Comparison of ENCODE assay signal across 9 mouse cellular contexts in the genomic region with DNA sequence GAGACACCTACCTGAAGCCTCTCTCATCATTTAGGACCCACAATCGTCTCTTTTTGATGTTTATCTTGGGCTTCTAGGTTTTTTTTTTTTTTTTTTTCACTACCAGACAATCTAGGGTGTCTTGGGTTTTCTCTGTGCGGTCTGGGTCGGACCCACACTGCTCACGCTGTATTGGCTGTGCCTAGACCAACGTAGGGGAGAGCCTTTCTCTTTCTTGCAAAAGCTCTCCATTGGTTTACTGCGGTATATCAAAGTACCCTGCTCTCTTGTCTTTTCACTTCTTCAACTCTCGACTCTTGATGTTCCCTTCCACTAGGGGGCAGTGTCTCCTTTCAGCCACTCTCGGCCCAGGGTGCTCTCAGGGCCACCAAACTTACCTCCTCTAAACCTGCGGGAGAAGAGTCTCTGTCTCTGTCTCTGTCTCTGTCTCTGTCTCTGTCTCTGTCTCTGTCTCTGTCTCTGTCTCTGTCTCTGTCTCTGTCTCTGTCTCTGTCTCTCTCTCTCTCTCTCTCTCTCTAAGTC. TPM values are rescaled to one million over a fixed set of nuclear protein-coding genes. Genes with fewer than 3 reads are reported as not detected.
DNase-seq lines count a peak whose midpoint lies in the region; TF ChIP-seq lines count a peak whose summit lies in the region.
"Had no signal": no experiment of that assay in that cellular context is flagged by ENCODE, and none has a peak within 500 bp of the region (broad histone marks: within the 10 kb centered on the region; RNA-seq: fewer than 3 reads in every experiment).

No protein-coding gene starts in this region.

- H3K4me1 ChIP-seq in heart, adult 2 months (ENCODE audit: control insufficient read depth, insufficient read depth, low read length): no peaks in the 10 kb centered on the region

- intact Hi-C loops in heart, adult 2 months (cut with DNase I): loop anchor here (5.0 kb wide), 3 partner anchors 78 to 623 kb away; no protein-coding TSS in a partner anchor
- intact Hi-C loops in heart, postnatal 14 days (cut with DNase I): loop anchor here (1.0 to 10.0 kb wide), 5 partner anchors 25 to 626 kb away; no protein-coding TSS in a partner anchor

- no peak overlapping the region for H3K9ac ChIP-seq in heart, adult 2 months (ENCODE audit: low read depth, low read length)

- no peak for TF ChIP-seq POLR2A in heart, adult 2 months (IDR thresholded peaks at IDR 0.05; ENCODE audit: insufficient read depth, low read depth, low read length)

- DNase-seq in heart, adult 2 months: peak; percentile 54 to 57
- no peak for DNase-seq in heart, adult 11 months
- DNase-seq in adrenal gland, adult 2 months: peak; percentile 80
- DNase-seq in embryo, embryonic 10.5 days (ENCODE audit: low spot score): peak; percentile 88
- peak; percentile 67 to 85 for DNase-seq in heart, postnatal 14 days
- DNase-seq in layer of hippocampus, adult 8-10 months (ENCODE audit: low spot score in 2 of 2): peak; percentile 30 to 58
- peak; percentile 89 for DNase-seq in lung, postnatal 36 days
- DNase-seq in skeletal muscle tissue, adult 2 months (ENCODE audit: low read depth, low spot score): peak; percentile 39

- H3K79me2 ChIP-seq in heart, adult 2 months (replicated peaks; ENCODE audit: control insufficient read depth, insufficient read depth, low read length): no peaks in the 10 kb centered on the region

- H3K36me3 ChIP-seq in heart, adult 2 months (ENCODE audit: control insufficient read depth, insufficient read depth, low read length): no peaks in the 10 kb centered on the region

- no peak overlapping the region for H3K4me3 ChIP-seq in heart, adult 2 months

- peak; percentile 83 for TF ChIP-seq CTCF in heart, adult 2 months (IDR thresholded peaks at IDR 0.05)

- WGBS in heart, adult 2 months: 27% methylated on average over 9 of the region's 9 CpGs

- TF ChIP-seq EP300 in heart, adult 2 months (IDR thresholded peaks at IDR 0.05; ENCODE audit: insufficient read depth, low read depth, low read length): 0 out of 2 replicates have a peak, but pooled peaks have one; percentile 45

- no peak overlapping the region for H3K27ac ChIP-seq in heart, adult 2 months
- H3K27ac ChIP-seq: macrophage had no signal

- no peaks in the 10 kb centered on the region for H3K27me3 ChIP-seq in heart, adult 2 months (ENCODE audit: control insufficient read depth, insufficient read depth, low read length)

RNA-seq across cellular contexts. Expression of gene Npl, which starts 9.3 kb away (rescaled TPM):
- 1 to 10 TPM; 1.5 to 2.1 TPM for total RNA-seq in heart, adult 2 months (2021)
- polyA plus RNA-seq in heart, adult 2 months (2012; rRNA removed): 0.43 and 0.70 TPM in 2 replicates
- total RNA-seq in adrenal gland, adult 2 months (2021): 1 to 10 TPM; 2.9 to 8.3 TPM
- 0.15 and 0.16 TPM in 2 replicates for polyA plus RNA-seq in adrenal gland, adult 2 months (2012; rRNA removed)
- 1 to 10 TPM; 1.7 to 1.8 TPM for total RNA-seq in heart, postnatal 14 days (2021)
- 1 to 10 TPM; 3.3 to 6.6 (median 5.1) TPM for total RNA-seq in layer of hippocampus, adult 8-10 months (2022)
